Mouse (Mus musculus): ENCODE data around the gene Fmn2.

- no peak for TF ChIP-seq CTCF (IDR thresholded peaks at IDR 0.05; ENCODE audit: borderline replicate concordance, insufficient read depth, low read length)
- TF ChIP-seq POLR2A (IDR thresholded peaks at IDR 0.05; ENCODE audit: low read depth, low read length) = no peak
Observed at GRCm38 (mm10) chr1:174781037-174781436, 279.4 kb downstream of the Fmn2 start.
